Mouse (Mus musculus) spleen, adult 2 months (tissue): ENCODE data around the gene Eif5a2.

Experiments
- CTCF ChIP-seq: fragments of 200-500 bp; IDR thresholded peaks from 2 replicates; pipeline ENCODE4 v1.5.1; 2011; ENCODE audit warnings: mild to moderate bottlenecking, inconsistent platforms; ENCODE audit not compliant: insufficient read depth, insufficient read length, insufficient replicate concordance; ENCODE audit errors: extremely low read depth
- POLR2A ChIP-seq: fragments of 200-500 bp; IDR thresholded peaks from 2 replicates; pipeline ENCODE4 v1.6.1; 2011; ENCODE audit warnings: low read depth, low read length, inconsistent platforms

GRCm38 (mm10) chr3:28781848-28782247 is 772 bp downstream of the Eif5a2 start:
- TF ChIP-seq CTCF (no peak), POLR2A (no peak)
